Mouse (Mus musculus): ENCODE results near the gene Mmp24. TPM values are rescaled to one million over a fixed set of nuclear protein-coding genes. Genes with fewer than 3 reads are reported as not detected.

The Mmp24 gene
- polyA plus RNA-seq, 1 experiment from 2014 or later = 0.10 TPM

DNA sequence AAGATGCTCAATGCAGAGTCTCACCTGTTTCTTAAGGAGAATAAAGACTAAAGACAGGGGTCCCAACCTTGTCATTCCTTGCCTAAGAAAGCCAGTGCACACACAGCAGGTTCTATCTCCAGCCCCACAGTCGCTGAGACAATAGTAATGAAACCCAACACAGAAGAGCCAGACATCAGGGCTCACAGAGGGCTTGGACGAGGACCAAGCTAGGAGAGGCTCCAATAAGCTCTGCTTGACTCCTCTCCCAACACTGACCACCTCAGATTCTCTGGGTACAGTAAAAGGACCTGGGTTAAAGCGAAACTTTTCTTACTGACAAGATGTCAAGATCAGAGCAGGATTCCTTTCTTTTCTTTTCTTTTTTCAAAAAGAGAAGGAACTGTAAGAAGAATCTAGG lies 23.5 kb downstream of the Mmp24 start:
- Histone ChIP-seq H3K4me2 (no peak overlapping the region), H3K4me3 (replicated peaks) (no peak overlapping the region), H3K4me1 (replicated peaks) (no peaks in the 10 kb centered on the region), H3K9ac (replicated peaks) (no peak overlapping the region), H3K36me3 (no peaks in the 10 kb centered on the region), H3K27ac (no peak overlapping the region), H3K9me3 (no peaks in the 10 kb centered on the region), H3K27me3 (no peaks in the 10 kb centered on the region)
- ATAC-seq (ENCODE audit: insufficient number of reproducible peaks, insufficient read depth, low FRiP score, low TSS enrichment, low read depth) = no peak
- 62% methylated on average over 3 of the region's 3 CpGs for WGBS

DNA sequence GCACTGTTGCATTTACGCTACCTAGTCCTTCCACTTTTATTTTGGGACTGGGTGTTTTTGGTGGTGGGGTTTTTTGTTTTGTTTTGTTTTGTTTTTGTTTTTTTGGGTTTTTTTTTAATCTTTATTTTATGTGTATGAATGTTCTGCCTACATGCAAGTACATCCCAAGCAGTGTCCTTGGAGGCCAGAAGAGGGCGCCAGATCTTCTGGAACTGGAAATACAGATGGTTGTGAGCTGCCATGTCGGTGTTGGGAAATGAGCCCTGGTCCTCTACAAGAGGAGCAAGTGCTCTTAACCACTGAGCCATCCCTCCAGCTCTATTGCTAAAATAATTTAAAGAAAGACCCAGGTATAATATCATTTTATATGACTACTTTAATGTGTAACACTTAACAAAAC lies 27.6 kb downstream of the Mmp24 start:
- no peak overlapping the region for H3K27ac ChIP-seq
- H3K9me3 ChIP-seq = no peaks in the 10 kb centered on the region
- WGBS = 59% methylated on average over 3 of the region's 3 CpGs
- H3K4me1 ChIP-seq (replicated peaks) = no peaks in the 10 kb centered on the region
- no peak overlapping the region for H3K4me2 ChIP-seq
- H3K9ac ChIP-seq (replicated peaks) = no peak overlapping the region
- H3K27me3 ChIP-seq = 0 out of 2 replicates have a peak, but pooled peaks cover 4% of the 10 kb centered on the region
- no peak overlapping the region for H3K4me3 ChIP-seq (replicated peaks)
- H3K36me3 ChIP-seq = no peaks in the 10 kb centered on the region
- ATAC-seq (ENCODE audit: insufficient number of reproducible peaks, insufficient read depth, low FRiP score, low TSS enrichment, low read depth) = no peak

DNA sequence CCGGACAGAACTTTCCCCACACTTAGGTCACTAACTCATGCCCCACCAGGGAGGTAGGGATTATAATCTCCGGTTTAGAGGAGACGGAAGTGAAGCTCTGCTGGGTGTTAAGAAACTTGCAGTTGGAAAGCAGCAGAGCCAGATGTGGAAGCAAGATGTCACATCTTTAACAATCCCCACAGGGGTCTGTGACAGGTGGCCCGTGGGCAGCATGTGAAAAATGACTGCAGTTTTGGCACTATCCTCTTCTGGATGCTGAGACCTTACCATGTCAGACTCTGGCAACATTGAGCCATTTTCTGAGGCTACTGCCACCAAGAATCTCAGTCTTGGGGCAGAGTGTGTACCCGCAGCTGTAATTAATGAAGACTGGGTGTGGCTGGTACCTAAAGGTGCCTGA lies 28.9 kb downstream of the Mmp24 start:
- H3K36me3 ChIP-seq = no peaks in the 10 kb centered on the region
- 0 out of 2 replicates have a peak, but pooled peaks cover 4% of the 10 kb centered on the region for H3K27me3 ChIP-seq
- no peak for ATAC-seq (ENCODE audit: insufficient number of reproducible peaks, insufficient read depth, low FRiP score, low TSS enrichment, low read depth)
- H3K27ac ChIP-seq = no peak overlapping the region
- no peak overlapping the region for H3K4me2 ChIP-seq
- no peak overlapping the region for H3K9ac ChIP-seq (replicated peaks)
- no peak overlapping the region for H3K4me3 ChIP-seq (replicated peaks)
- 69% methylated on average over 5 of the region's 5 CpGs for WGBS
- no peaks in the 10 kb centered on the region for H3K4me1 ChIP-seq (replicated peaks)
- H3K9me3 ChIP-seq = no peaks in the 10 kb centered on the region

DNA sequence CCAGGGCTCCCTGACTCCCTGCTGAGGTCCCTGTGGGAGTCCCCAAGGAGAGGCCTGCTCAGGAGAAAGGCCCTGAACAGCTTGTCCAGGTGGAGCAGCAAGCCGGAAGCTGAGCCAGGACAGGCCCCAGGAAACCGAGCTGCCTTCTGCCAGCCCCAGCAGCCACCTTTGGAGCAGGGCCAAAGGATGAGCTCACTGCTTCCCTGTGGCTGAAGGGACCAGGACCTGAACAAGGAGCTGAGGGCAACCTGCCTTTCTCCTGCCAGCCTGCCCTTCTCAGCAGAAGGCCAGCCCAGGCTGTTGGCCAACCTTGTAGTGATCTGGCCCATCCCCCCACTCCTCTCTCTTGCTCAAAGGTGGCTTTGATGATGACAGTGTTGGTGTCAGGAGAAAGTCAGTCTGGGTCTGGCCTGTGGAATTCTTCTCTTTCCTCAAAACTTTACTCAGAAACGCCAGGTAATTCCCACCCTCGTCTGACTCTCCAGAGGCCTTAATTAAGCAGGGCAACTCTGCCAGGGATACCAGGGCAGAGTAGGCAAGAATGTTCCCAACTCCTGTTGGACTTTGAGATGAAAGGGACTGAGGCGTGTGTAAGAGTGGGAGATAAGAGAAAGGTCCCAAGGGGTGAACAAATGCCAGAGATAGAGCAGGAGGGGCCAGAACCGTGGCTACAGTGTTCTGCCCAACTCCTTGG lies 30.2 kb downstream of the Mmp24 start:
- 46% methylated on average over 6 of the region's 6 CpGs for WGBS
- H3K27me3 ChIP-seq = peaks cover 4% of the 10 kb centered on the region; the same call in 1 of the 2 replicates
- H3K4me2 ChIP-seq = no peak overlapping the region
- H3K36me3 ChIP-seq = no peaks in the 10 kb centered on the region
- no peak overlapping the region for H3K4me3 ChIP-seq (replicated peaks)
- H3K4me1 ChIP-seq (replicated peaks) = no peaks in the 10 kb centered on the region
- H3K9me3 ChIP-seq = no peaks in the 10 kb centered on the region
- no peak overlapping the region for H3K9ac ChIP-seq (replicated peaks)
- ATAC-seq (ENCODE audit: insufficient number of reproducible peaks, insufficient read depth, low FRiP score, low TSS enrichment, low read depth) = no peak
- H3K27ac ChIP-seq = no peak overlapping the region

DNA sequence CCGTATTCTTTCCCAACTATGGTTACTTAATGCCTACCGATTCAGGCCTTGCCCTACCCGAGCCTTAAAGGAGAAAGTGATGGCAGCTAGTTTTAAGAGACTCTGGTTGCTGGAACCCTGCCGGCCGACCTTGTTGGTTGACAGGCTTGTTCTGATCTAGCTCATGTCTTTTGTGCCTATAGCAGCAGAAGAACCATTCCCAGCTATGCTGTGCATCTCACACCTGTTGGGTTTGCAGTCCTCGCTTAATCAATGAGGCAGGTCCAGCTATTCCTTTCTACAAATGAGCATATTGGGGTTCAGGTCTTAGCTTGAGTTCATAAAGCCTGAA lies 30.7 kb downstream of the Mmp24 start:
- H3K27ac ChIP-seq = no peak overlapping the region
- H3K9ac ChIP-seq (replicated peaks) = no peak overlapping the region
- peaks cover 4% of the 10 kb centered on the region; the same call in 1 of the 2 replicates for H3K27me3 ChIP-seq
- H3K36me3 ChIP-seq = no peaks in the 10 kb centered on the region
- no peaks in the 10 kb centered on the region for H3K9me3 ChIP-seq
- no peaks in the 10 kb centered on the region for H3K4me1 ChIP-seq (replicated peaks)
- ATAC-seq (ENCODE audit: insufficient number of reproducible peaks, insufficient read depth, low FRiP score, low TSS enrichment, low read depth) = no peak
- no peak overlapping the region for H3K4me3 ChIP-seq (replicated peaks)
- no peak overlapping the region for H3K4me2 ChIP-seq
- WGBS = 82% methylated on average over 6 of the region's 6 CpGs

DNA sequence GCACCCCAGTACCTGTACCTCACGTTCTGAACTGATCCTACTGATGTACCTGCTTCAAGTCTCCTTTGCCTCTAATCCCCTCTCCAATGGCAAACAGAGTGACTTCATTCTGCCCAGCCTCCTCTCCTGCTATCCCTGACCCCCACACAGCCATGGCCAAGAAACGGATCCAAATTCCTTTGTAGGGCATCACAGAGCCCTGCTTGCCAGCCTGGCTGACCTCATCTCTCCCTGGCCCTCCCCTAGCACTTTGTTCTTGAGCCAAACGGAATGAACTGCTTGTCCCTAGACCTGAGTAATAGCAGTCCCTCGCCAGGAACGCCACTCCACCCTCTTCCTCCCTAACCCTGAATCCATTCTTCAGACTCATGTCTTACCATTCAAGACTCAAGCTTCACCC lies 31.4 kb downstream of the Mmp24 start:
- WGBS = 70% methylated on average over 5 of the region's 5 CpGs
- Histone ChIP-seq H3K4me1 (replicated peaks) (no peaks in the 10 kb centered on the region), H3K36me3 (no peaks in the 10 kb centered on the region), H3K27me3 (peaks cover 4% of the 10 kb centered on the region; the same call in 1 of the 2 replicates), H3K4me2 (no peak overlapping the region), H3K4me3 (replicated peaks) (no peak overlapping the region), H3K9me3 (no peaks in the 10 kb centered on the region), H3K27ac (no peak overlapping the region), H3K9ac (replicated peaks) (no peak overlapping the region)
- ATAC-seq (ENCODE audit: insufficient number of reproducible peaks, insufficient read depth, low FRiP score, low TSS enrichment, low read depth) = no peak

DNA sequence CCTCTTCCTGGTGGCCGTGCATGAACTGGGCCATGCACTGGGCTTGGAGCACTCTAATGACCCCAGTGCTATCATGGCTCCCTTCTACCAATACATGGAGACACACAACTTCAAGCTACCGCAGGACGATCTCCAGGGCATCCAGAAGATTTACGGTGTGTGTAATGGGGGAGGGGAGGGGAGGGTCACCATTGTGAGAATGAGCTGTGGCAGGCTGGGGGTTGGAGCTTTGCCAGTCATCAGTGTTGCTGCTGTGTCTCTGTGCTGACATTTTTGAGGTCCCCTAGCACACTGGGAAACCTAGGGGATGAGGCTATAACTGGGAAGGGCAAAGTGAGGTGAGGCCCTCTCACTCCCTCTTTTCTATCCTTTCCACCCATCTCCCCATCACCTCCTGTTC lies 32.3 kb downstream of the Mmp24 start:
- Histone ChIP-seq H3K27me3 (peaks cover 4% of the 10 kb centered on the region; the same call in 1 of the 2 replicates), H3K4me3 (replicated peaks) (no peak overlapping the region), H3K36me3 (no peaks in the 10 kb centered on the region), H3K27ac (no peak overlapping the region), H3K4me2 (no peak overlapping the region), H3K4me1 (replicated peaks) (no peaks in the 10 kb centered on the region), H3K9me3 (no peaks in the 10 kb centered on the region), H3K9ac (replicated peaks) (no peak overlapping the region)
- 56% methylated on average over 4 of the region's 4 CpGs for WGBS
- no peak for ATAC-seq (ENCODE audit: insufficient number of reproducible peaks, insufficient read depth, low FRiP score, low TSS enrichment, low read depth)

DNA sequence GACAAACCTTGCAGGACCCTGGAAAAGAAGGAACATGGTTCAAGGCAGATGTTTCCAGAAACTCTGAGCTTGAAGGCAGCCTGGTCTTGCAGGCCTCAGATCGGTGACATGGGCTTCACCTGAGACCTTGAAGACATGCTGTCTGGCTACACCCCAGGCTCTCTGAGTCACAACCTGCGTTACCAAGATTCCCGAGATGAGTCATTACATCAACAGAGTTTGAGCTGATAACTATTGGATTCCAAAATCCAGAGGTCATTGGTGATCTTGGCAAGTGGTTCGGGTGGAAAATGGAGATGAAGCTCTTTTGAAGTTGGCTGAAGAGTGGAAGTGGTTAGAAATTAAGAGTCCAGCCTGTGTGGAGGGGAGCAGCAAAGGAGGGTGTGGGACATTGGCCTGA lies 34.5 kb downstream of the Mmp24 start:
- no peak overlapping the region for H3K9ac ChIP-seq (replicated peaks)
- no peak for ATAC-seq (ENCODE audit: insufficient number of reproducible peaks, insufficient read depth, low FRiP score, low TSS enrichment, low read depth)
- H3K4me1 ChIP-seq (replicated peaks) = 0 out of 2 replicates have a peak, but pooled peaks cover 2% of the 10 kb centered on the region
- WGBS = 89% methylated on average over 4 of the region's 4 CpGs
- H3K9me3 ChIP-seq = no peaks in the 10 kb centered on the region
- no peaks in the 10 kb centered on the region for H3K36me3 ChIP-seq
- peaks cover 4% of the 10 kb centered on the region; the same call in 1 of the 2 replicates for H3K27me3 ChIP-seq
- H3K4me3 ChIP-seq (replicated peaks) = no peak overlapping the region
- H3K27ac ChIP-seq = no peak overlapping the region
- no peak overlapping the region for H3K4me2 ChIP-seq

DNA sequence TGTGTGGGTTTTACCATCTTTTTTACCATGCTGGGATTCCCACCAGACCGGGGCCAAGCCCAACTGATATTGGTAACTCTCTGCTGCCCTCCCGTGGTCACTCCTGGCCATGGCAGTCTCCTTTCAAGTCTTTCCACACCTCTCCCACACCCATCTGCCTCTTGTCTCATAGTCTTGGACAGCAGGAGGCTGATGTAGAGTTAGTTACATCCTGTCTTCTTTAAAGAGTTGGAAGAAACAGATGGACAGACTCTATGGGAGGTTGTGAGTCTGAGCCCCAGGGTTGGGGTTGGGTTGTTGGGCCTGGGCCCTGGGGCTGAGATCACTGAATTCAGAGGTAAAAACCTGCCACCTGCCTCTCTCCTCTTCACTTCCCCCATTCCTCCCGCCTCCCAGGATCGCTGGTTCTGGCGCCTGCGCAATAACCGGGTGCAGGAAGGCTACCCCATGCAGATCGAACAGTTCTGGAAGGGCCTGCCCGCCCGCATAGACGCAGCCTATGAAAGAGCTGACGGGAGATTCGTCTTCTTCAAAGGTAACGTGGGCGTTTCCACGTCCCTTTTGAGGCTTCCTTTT lies 36.8 kb downstream of the Mmp24 start:
- no peaks in the 10 kb centered on the region for H3K9me3 ChIP-seq
- H3K36me3 ChIP-seq = no peaks in the 10 kb centered on the region
- H3K4me1 ChIP-seq (replicated peaks) = 0 out of 2 replicates have a peak, but pooled peaks cover 9% of the 10 kb centered on the region
- WGBS = 34% methylated on average over 16 of the region's 16 CpGs
- H3K27ac ChIP-seq = no peak overlapping the region
- H3K9ac ChIP-seq (replicated peaks) = no peak overlapping the region
- H3K27me3 ChIP-seq = peaks cover 4% of the 10 kb centered on the region; the same call in 1 of the 2 replicates
- H3K4me2 ChIP-seq = no peak overlapping the region
- no peak overlapping the region for H3K4me3 ChIP-seq (replicated peaks)
- no peak for ATAC-seq (ENCODE audit: insufficient number of reproducible peaks, insufficient read depth, low FRiP score, low TSS enrichment, low read depth)

DNA sequence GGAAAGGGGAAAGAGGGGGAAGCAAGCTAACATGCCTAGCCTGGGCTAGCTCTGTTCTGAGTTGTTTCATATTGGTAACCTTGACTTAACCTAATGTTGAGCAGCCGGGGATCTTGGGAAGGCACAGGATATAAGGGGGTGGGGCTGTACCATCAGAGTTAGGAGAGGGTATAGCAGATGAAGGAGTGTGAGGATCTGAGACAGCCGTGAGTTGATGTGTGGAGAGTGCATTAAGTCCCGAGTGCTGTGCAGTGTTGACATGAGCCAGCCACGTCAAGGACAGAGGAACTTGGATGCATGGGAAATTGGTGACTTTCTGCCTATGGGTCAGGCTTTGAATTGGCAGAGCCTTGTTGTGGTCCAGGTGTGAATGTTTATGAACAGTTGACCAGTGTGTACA lies 37.5 kb downstream of the Mmp24 start:
- H3K27me3 ChIP-seq = peaks cover 4% of the 10 kb centered on the region; the same call in 1 of the 2 replicates
- WGBS = 74% methylated on average over 4 of the region's 4 CpGs
- H3K4me2 ChIP-seq = no peak overlapping the region
- no peak for ATAC-seq (ENCODE audit: insufficient number of reproducible peaks, insufficient read depth, low FRiP score, low TSS enrichment, low read depth)
- H3K4me3 ChIP-seq (replicated peaks) = no peak overlapping the region
- 0 out of 2 replicates have a peak, but pooled peaks cover 10% of the 10 kb centered on the region for H3K4me1 ChIP-seq (replicated peaks)
- H3K36me3 ChIP-seq = 0 out of 2 replicates have a peak, but pooled peaks cover 2% of the 10 kb centered on the region
- H3K9ac ChIP-seq (replicated peaks) = no peak overlapping the region
- no peak overlapping the region for H3K27ac ChIP-seq
- H3K9me3 ChIP-seq = no peaks in the 10 kb centered on the region

DNA sequence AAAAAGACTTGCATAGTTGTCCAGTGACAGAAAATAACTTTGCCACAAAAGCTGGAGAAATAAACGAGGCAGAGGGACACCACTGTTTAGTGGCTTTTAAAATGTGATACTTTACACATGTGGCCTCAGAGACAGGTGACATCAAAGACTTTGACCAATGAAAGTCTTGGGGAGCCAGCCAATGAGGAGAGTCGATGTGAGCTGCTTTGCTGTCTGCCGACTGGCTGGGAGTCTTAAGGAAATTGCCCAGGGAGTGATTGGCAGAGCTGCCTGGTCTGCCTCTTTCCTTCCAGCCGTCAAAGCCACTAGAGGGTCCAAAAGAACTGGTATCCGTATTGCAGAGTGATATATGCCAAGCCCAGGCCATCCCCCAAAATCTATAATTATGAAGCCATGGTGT lies 39.7 kb downstream of the Mmp24 start:
- Histone ChIP-seq H3K4me2 (no peak overlapping the region), H3K4me1 (replicated peaks) (peaks cover 26% of the 10 kb centered on the region), H3K9ac (replicated peaks) (no peak overlapping the region), H3K4me3 (replicated peaks) (no peak overlapping the region), H3K27me3 (peaks cover 4% of the 10 kb centered on the region; the same call in 1 of the 2 replicates), H3K27ac (no peak overlapping the region), H3K36me3 (peaks cover 9% of the 10 kb centered on the region; the same call in 1 of the 2 replicates), H3K9me3 (no peaks in the 10 kb centered on the region)
- 15% methylated on average over 5 of the region's 5 CpGs for WGBS
- no peak for ATAC-seq (ENCODE audit: insufficient number of reproducible peaks, insufficient read depth, low FRiP score, low TSS enrichment, low read depth)
